Mouse (Mus musculus): ENCODE results near the gene Fibp. TPM values are rescaled to one million over a fixed set of nuclear protein-coding genes. Genes with fewer than 3 reads are reported as not detected.

The Fibp gene
- total and polyA plus RNA-seq, 3 experiments, result 21.9 to 63.5 TPM; not detected in 1

- Histone ChIP-seq H3K27me3 (ENCODE audit: control insufficient read depth in 1 of 2, insufficient read depth in 2 of 2, low read length in 2 of 2) (no peaks in the 10 kb centered on the region), H3K9me3 (replicated peaks; ENCODE audit: insufficient read depth, low read length) (no peaks in the 10 kb centered on the region), H3K4me3 (ENCODE audit: control insufficient read depth in 1 of 2, insufficient read depth in 1 of 2, low read depth in 2 of 2, low read length in 2 of 2) (no peak overlapping the region), H3K27ac (ENCODE audit: control insufficient read depth, low read depth, low read length) (no peak overlapping the region), H3K79me2 (ENCODE audit: control insufficient read depth, insufficient read depth, low read length, poor library complexity) (no peaks in the 10 kb centered on the region), H3K36me3 (ENCODE audit: control insufficient read depth in 1 of 2, insufficient read depth in 2 of 2, low read length in 2 of 2) (peaks cover 0 to 3% of the 10 kb centered on the region in 2 experiments; a peak in 2 of 4 replicates), H3K9ac (ENCODE audit: control insufficient read depth, low read depth, low read length, poor library complexity, severe bottlenecking) (no peak overlapping the region), H3K4me1 (ENCODE audit: control insufficient read depth in 1 of 2, insufficient read depth in 2 of 2, low read length in 2 of 2) (peaks cover 6 to 19% of the 10 kb centered on the region in 2 experiments)
- DNase-seq (ENCODE audit: low read depth, low spot score), result no peak
- no peak for TF ChIP-seq MEF2A (IDR thresholded peaks at IDR 0.05; ENCODE audit: extremely low read depth, insufficient replicate concordance, low read depth, low read length, poor library complexity, severe bottlenecking)
- no peak for TF ChIP-seq MAZ (IDR thresholded peaks at IDR 0.05; ENCODE audit: low read depth, low read length)
- no peak for TF ChIP-seq MYB (IDR thresholded peaks at IDR 0.05; ENCODE audit: low read depth, low read length)
- no peak for TF ChIP-seq ETS1 (IDR thresholded peaks at IDR 0.05; ENCODE audit: low read depth, low read length)
- no peak for TF ChIP-seq CTCF (IDR thresholded peaks at IDR 0.05 in 2 of 3, conservative IDR thresholded peaks at IDR 0.05 in 1 of 3; ENCODE audit: control insufficient read depth in 1 of 3, insufficient read depth in 1 of 3, low read depth in 2 of 3, low read length in 3 of 3, poor library complexity in 1 of 3, severe bottlenecking in 1 of 3)
- TF ChIP-seq NELFE (IDR thresholded peaks at IDR 0.05; ENCODE audit: low read depth, low read length), result no peak
- TF ChIP-seq TCF12 (IDR thresholded peaks at IDR 0.05; ENCODE audit: low read depth, low read length), result no peak
- TF ChIP-seq CHD2 (IDR thresholded peaks at IDR 0.05; ENCODE audit: low read length), result no peak
- TF ChIP-seq MXI1 (IDR thresholded peaks at IDR 0.05; ENCODE audit: low read depth, low read length), result no peak
- no peak for TF ChIP-seq UBTF (IDR thresholded peaks at IDR 0.05; ENCODE audit: borderline replicate concordance, insufficient read depth, low read depth, low read length)
- TF ChIP-seq NRF1 (IDR thresholded peaks at IDR 0.05; ENCODE audit: insufficient read depth, low read depth, low read length, poor library complexity, severe bottlenecking), result no peak
- TF ChIP-seq TAL1 (IDR thresholded peaks at IDR 0.05; ENCODE audit: low read length), result no peak
- no peak for TF ChIP-seq ZKSCAN1 (IDR thresholded peaks at IDR 0.05; ENCODE audit: low read depth, low read length)
- no peak for TF ChIP-seq GATA1 (IDR thresholded peaks at IDR 0.05; ENCODE audit: low read depth, low read length)
- TF ChIP-seq TBP (IDR thresholded peaks at IDR 0.05; ENCODE audit: low read depth, low read length), result no peak
- no peak for TF ChIP-seq E2F4 (IDR thresholded peaks at IDR 0.05; ENCODE audit: borderline replicate concordance, low read depth, low read length)
- no peak for TF ChIP-seq POLR2AphosphoS2 (IDR thresholded peaks at IDR 0.05; ENCODE audit: low read length)
- no peak for TF ChIP-seq MAFK (IDR thresholded peaks at IDR 0.05; ENCODE audit: borderline replicate concordance, low read depth, low read length)
Observed at GRCm38 (mm10) chr19:5411961-5412360, 48.5 kb upstream of the Fibp start.

- no peaks in the 10 kb centered on the region for H3K36me3 ChIP-seq (ENCODE audit: control insufficient read depth in 1 of 2, insufficient read depth in 2 of 2, low read length in 2 of 2)
- H3K9me3 ChIP-seq (replicated peaks; ENCODE audit: insufficient read depth, low read length), result no peaks in the 10 kb centered on the region
- no peak for DNase-seq (ENCODE audit: low read depth, low spot score)
- no peak for TF ChIP-seq ZNF384 (IDR thresholded peaks at IDR 0.05; ENCODE audit: low read depth, low read length)
- TF ChIP-seq ZC3H11A (IDR thresholded peaks at IDR 0.05; ENCODE audit: low read depth, low read length), result no peak
- H3K4me3 ChIP-seq (ENCODE audit: control insufficient read depth in 1 of 2, insufficient read depth in 1 of 2, low read depth in 2 of 2, low read length in 2 of 2), result no peak overlapping the region
- H3K79me2 ChIP-seq (ENCODE audit: control insufficient read depth, insufficient read depth, low read length, poor library complexity), result no peaks in the 10 kb centered on the region
- no peaks in the 10 kb centered on the region for H3K27me3 ChIP-seq (ENCODE audit: control insufficient read depth in 1 of 2, insufficient read depth in 2 of 2, low read length in 2 of 2)
- H3K4me1 ChIP-seq (ENCODE audit: control insufficient read depth in 1 of 2, insufficient read depth in 2 of 2, low read length in 2 of 2), result peaks cover 2 to 7% of the 10 kb centered on the region in 2 experiments
- no peak overlapping the region for H3K27ac ChIP-seq (ENCODE audit: control insufficient read depth, low read depth, low read length)
- no peak overlapping the region for H3K9ac ChIP-seq (ENCODE audit: control insufficient read depth, low read depth, low read length, poor library complexity, severe bottlenecking)
Observed at GRCm38 (mm10) chr19:5413840-5414239, 46.6 kb upstream of the Fibp start.
